Mouse (Mus musculus) limb, embryonic 15.5 days (tissue): ENCODE measurements around the gene Dnhd1. TPM values are rescaled to one million over a fixed set of nuclear protein-coding genes. Genes with fewer than 3 reads are reported as not detected.
A peak's percentile ranks its signal among the peaks of the same experiment; 100 is the strongest.
"Not testable (repeated sequence)": the region's sequence is repeated elsewhere in the genome, so short reads cannot be mapped to it uniquely, and the experiment has no call there.

Experiments used
- ATAC-seq: fragments of 200-750 bp; cut with Nextera tagmentation; 2 replicates; pipeline ENCODE4 v1.8.0; 2017; ENCODE audit warnings: low read depth, moderate TSS enrichment; ENCODE audit not compliant: insufficient number of reproducible peaks, low FRiP score, low TSS enrichment
- H3K27ac ChIP-seq: fragments of 300-500 bp; sonication (generic); 2 replicates; pipeline ENCODE4 v1.5.1; 2015; ENCODE audit warnings: moderate library complexity, mild to moderate bottlenecking, inconsistent platforms
- H3K27me3 ChIP-seq: fragments of 300-500 bp; sonication (generic); 2 replicates; pipeline ENCODE4 v1.6.1; 2015; ENCODE audit warnings: inconsistent platforms
- H3K36me3 ChIP-seq: fragments of 300-500 bp; sonication (generic); 2 replicates; pipeline ENCODE4 v1.6.1; 2015; ENCODE audit warnings: inconsistent platforms
- H3K4me1 ChIP-seq: fragments of 300-500 bp; sonication (generic); 2 replicates; pipeline ENCODE4 v1.6.1; 2015; ENCODE audit warnings: inconsistent platforms
- H3K4me2 ChIP-seq: fragments of 300-500 bp; sonication (generic); 2 replicates; pipeline ENCODE4 v1.6.1; 2015; ENCODE audit warnings: mild to moderate bottlenecking, inconsistent platforms
- H3K4me3 ChIP-seq: fragments of 300-500 bp; sonication (generic); 2 replicates; pipeline ENCODE4 v1.5.1; 2015; ENCODE audit warnings: mild to moderate bottlenecking, inconsistent platforms
- H3K9ac ChIP-seq: fragments of 300-500 bp; sonication (generic); 2 replicates; pipeline ENCODE4 v1.6.1; 2015; ENCODE audit warnings: inconsistent platforms
- H3K9me3 ChIP-seq: fragments of 300-500 bp; sonication (generic); 2 replicates; pipeline ENCODE4 v1.6.1; 2016; ENCODE audit warnings: inconsistent platforms
- WGBS: fragments of 180-500 bp; shearing (Covaris S2); methylation state at CpG from one replicate; pipeline ENCODE4 v1.1.7; 2015; 5-methylcytosine and 5-hydroxymethylcytosine counted together
- polyA plus RNA-seq: library from polyadenylated mRNA; unstranded; fragments of >200 nt; fragmentation: Nextera tagmentation; extraction: Ambion mirVana; gene quantifications from 2 replicates; pipeline ENCODE4 v1.2.1, GENCODE M21; 2015

Dnhd1 gene
- polyA plus RNA-seq, 1 experiment from 2014 or later = 0.88 TPM

DNA sequence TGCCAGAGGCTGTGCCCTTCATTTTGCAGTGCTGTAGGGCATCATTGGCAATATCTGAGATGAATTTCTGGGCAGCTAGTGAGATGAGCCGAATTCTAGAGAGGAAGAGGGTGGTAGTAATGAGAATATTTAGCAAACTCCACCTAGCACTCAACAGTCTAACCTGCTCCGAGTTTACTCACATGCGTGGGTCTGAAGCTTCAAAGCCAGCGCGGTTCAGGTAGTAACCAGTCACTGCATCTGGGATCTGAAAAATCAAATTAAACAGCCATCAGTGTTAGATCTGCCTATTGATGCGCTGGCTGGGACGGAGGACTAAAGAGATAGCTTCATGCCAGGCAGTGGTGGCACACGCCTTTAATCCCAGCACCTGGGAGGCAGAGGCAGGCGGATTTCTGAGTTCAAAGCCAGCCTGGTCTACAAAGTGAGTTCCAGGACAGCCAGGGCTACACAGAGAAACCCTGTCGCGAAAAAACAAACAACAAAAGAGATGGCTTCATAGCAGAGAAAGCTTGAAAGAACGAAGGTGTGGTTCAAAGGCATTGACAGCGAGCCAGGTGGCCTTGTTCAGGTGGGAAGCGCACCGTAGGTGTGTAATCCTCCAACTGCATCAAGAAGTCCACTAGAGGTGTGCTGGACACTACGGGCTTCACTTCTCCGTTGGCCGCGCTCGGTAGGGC, 92.8 kb downstream of the Dnhd1 start:
- H3K9me3 ChIP-seq, H3K27me3 ChIP-seq, ATAC-seq: not testable (repeated sequence)
- H3K4me1 ChIP-seq = peaks cover 27% of the 10 kb centered on the region
- peak overlapping the region; percentile 81 for H3K4me3 ChIP-seq
- peak overlapping the region; percentile 91 for H3K9ac ChIP-seq
- peak overlapping the region; percentile 89 for H3K4me2 ChIP-seq
- H3K36me3 ChIP-seq = peaks cover 55% of the 10 kb centered on the region
- peak overlapping the region; percentile 65; the same call in 1 of the 2 replicates for H3K27ac ChIP-seq
- 35% methylated on average over 20 of the region's 20 CpGs for WGBS

- H3K36me3 ChIP-seq = peaks cover 58% of the 10 kb centered on the region
- peak within 1 kb of the TSS; percentile 89 for H3K4me2 ChIP-seq
- under 1% methylated on average over 67 of the region's 67 CpGs for WGBS
- peak within 1 kb of the TSS; percentile 81 for H3K4me3 ChIP-seq
- no peaks in the 10 kb centered on the region for H3K9me3 ChIP-seq
- H3K4me1 ChIP-seq = peaks cover 20% of the 10 kb centered on the region
- peak; percentile 93 for ATAC-seq
- no peaks in the 10 kb centered on the region for H3K27me3 ChIP-seq
- H3K9ac ChIP-seq = peak within 1 kb of the TSS; percentile 91
- H3K27ac ChIP-seq = peak within 1 kb of the TSS; percentile 65
Measured at GRCm38 (mm10) chr7:105743926-105744590, 93.4 kb downstream of the Dnhd1 start, which contains the start of gene Taf10. TSS of gene Taf10 (minus strand) at chr7:105744361.

DNA sequence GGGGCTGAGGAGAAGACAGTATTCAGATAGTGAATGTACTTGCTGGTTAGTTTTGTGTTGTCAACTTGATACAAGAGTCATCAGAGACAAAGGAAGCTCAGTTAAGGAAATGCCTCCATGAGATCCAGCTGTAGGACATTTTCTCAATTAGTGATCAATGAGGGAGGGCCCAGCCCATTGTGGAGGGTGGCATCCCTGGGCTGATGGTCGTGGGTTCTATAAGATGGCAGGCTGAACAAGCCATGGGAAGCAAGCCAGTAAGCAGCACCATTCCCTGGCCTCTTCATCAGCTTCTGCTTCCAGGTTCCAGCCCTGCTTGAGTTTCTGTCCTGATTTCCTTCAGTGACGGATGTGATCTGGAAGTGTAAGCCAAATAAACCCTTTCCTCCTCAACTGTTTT, 97.1 kb downstream of the Dnhd1 start:
- no peak overlapping the region for H3K9ac ChIP-seq
- no peak overlapping the region for H3K27ac ChIP-seq
- H3K36me3 ChIP-seq = peaks cover 29% of the 10 kb centered on the region
- H3K27me3 ChIP-seq = no peaks in the 10 kb centered on the region
- H3K9me3 ChIP-seq = no peaks in the 10 kb centered on the region
- ATAC-seq = no peak
- H3K4me2 ChIP-seq = no peak overlapping the region
- no peak overlapping the region for H3K4me3 ChIP-seq
- whole genome bisulfite sequencing = 80% methylated on average over 2 of the region's 2 CpGs
- peaks cover 21% of the 10 kb centered on the region for H3K4me1 ChIP-seq

GRCm38 (mm10) chr7:105751491-105752433, 101.1 kb downstream of the Dnhd1 start, which contains the start of gene Tpp1:
TSS of gene Tpp1 (minus strand) at chr7:105752235.
- Histone ChIP-seq H3K4me3 (peak within 1 kb of the TSS; percentile 61), H3K9me3 (no peaks in the 10 kb centered on the region), H3K36me3 (peaks cover 57% of the 10 kb centered on the region), H3K4me2 (peak within 1 kb of the TSS; percentile 69), H3K27ac (peak within 1 kb of the TSS; percentile 67), H3K9ac (peak within 1 kb of the TSS; percentile 52), H3K4me1 (peaks cover 12% of the 10 kb centered on the region), H3K27me3 (no peaks in the 10 kb centered on the region)
- 25% methylated on average over 20 of the region's 20 CpGs for WGBS
- peak; percentile 82 for ATAC-seq

DNA sequence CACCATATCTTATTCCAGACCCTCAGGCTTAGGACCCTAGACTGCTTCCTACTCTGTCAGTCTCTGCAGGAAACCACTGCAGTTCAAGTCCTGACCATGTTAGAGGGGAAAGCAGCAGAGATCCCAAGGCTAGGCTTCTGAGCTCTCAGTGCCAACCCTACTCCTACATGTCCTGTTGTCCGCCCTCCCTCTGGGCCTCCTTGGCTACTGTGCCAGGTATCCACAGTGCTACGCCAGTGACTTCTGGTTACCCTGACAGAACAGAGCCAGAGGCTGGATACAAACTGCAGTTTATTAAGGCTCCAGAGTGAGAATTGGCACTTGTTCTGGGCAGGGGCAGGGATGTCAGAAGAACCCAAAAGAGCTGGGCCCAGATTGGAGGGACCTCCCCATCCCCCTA, 102.1 kb downstream of the Dnhd1 start:
- Histone ChIP-seq H3K9ac (no peak overlapping the region), H3K9me3 (no peaks in the 10 kb centered on the region), H3K4me1 (peaks cover 12% of the 10 kb centered on the region), H3K27me3 (no peaks in the 10 kb centered on the region), H3K4me3 (no peak overlapping the region), H3K36me3 (peaks cover 59% of the 10 kb centered on the region), H3K27ac (no peak overlapping the region; the same call in 1 of the 2 replicates), H3K4me2 (no peak overlapping the region)
- ATAC-seq = no peak
- WGBS = 84% methylated on average over 2 of the region's 2 CpGs

DNA sequence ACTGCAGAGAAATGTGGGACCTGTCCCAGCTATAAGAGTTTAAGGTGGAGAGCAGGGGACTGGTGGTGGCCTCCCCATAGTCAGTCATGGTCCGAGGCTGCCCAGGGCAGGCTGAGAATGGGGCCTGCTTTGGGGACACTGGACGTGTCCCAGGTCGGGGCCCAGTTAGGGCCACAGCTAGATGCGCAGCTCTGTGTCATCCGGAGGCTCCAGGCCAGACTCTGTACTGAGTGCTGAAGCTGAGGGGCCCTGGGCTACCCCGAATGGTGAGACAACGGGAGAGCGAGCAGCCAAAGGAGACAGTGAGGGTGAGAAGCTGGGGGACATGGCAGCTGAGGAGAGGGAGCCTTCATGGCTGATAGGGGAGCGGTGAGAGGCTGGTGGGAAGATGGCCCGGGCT, 102.7 kb downstream of the Dnhd1 start:
- Histone ChIP-seq H3K27me3 (no peaks in the 10 kb centered on the region), H3K9me3 (no peaks in the 10 kb centered on the region), H3K36me3 (peaks cover 61% of the 10 kb centered on the region), H3K4me3 (no peak overlapping the region), H3K27ac (no peak overlapping the region; the same call in 1 of the 2 replicates), H3K4me2 (no peak overlapping the region), H3K9ac (no peak overlapping the region), H3K4me1 (peaks cover 12% of the 10 kb centered on the region)
- 90% methylated on average over 10 of the region's 10 CpGs for WGBS
- ATAC-seq = no peak

- Histone ChIP-seq H3K4me3 (peak overlapping the region; percentile 20), H3K4me2 (peak overlapping the region; percentile 39), H3K27ac (no peak overlapping the region), H3K9ac (no peak overlapping the region), H3K27me3 (no peaks in the 10 kb centered on the region), H3K36me3 (peaks cover 87% of the 10 kb centered on the region), H3K4me1 (peaks cover 7% of the 10 kb centered on the region), H3K9me3 (no peaks in the 10 kb centered on the region)
- no peak for ATAC-seq
- 40% methylated on average over 51 of the region's 51 CpGs for WGBS
Measured at GRCm38 (mm10) chr7:105761813-105762484, 111.3 kb downstream of the Dnhd1 start.

GRCm38 (mm10) chr7:105762517-105763270, 112.1 kb downstream of the Dnhd1 start:
- Histone ChIP-seq H3K27ac (no peak overlapping the region), H3K36me3 (peaks cover 82% of the 10 kb centered on the region), H3K4me1 (peaks cover 9% of the 10 kb centered on the region), H3K4me3 (peak overlapping the region; percentile 20), H3K4me2 (peak overlapping the region; percentile 39), H3K9ac (no peak overlapping the region), H3K27me3 (no peaks in the 10 kb centered on the region), H3K9me3 (no peaks in the 10 kb centered on the region)
- ATAC-seq = 0 out of 2 replicates have a peak, but pooled peaks have one; percentile 27
- WGBS = 39% methylated on average over 55 of the region's 55 CpGs

DNA sequence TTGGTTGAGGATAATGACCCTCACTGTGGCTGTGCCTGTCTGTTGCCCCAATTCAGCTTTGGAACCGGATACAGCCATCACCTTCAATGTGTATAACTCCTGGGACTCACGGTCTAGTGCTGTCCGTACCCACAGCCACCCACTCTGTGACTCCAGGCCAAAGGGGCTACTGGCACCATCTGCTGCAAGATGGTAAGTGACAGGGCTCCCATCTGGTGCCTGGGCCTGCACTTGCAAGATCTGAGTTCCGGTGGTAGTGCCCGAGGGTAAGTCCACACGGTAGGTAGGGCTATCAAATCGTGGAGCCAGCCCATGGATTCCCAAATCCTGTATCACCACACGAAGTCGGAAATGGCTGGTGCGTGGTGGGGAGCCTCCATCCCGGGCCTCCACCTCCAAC, 113.7 kb downstream of the Dnhd1 start:
- peaks cover 72% of the 10 kb centered on the region for H3K36me3 ChIP-seq

GRCm38 (mm10) chr7:105767729-105768165, 117.1 kb downstream of the Dnhd1 start:
- peaks cover 75% of the 10 kb centered on the region for H3K36me3 ChIP-seq
- H3K4me2 ChIP-seq = no peak overlapping the region
- H3K27me3 ChIP-seq = no peaks in the 10 kb centered on the region
- H3K4me1 ChIP-seq = peaks cover 19% of the 10 kb centered on the region
- H3K27ac ChIP-seq = peak overlapping the region; percentile 61
- H3K4me3 ChIP-seq = no peak overlapping the region
- ATAC-seq = no peak
- H3K9ac ChIP-seq = no peak overlapping the region
- H3K9me3 ChIP-seq = no peaks in the 10 kb centered on the region
- 27% methylated on average over 6 of the region's 6 CpGs for WGBS

More for the DNA sequence above, 113.7 kb downstream of the Dnhd1 start:
- Histone ChIP-seq H3K9ac (no peak overlapping the region), H3K27me3 (no peaks in the 10 kb centered on the region), H3K4me2 (no peak overlapping the region), H3K9me3 (no peaks in the 10 kb centered on the region), H3K4me3 (no peak overlapping the region), H3K4me1 (peaks cover 21% of the 10 kb centered on the region), H3K27ac (no peak overlapping the region)
- 90% methylated on average over 11 of the region's 11 CpGs for WGBS
- ATAC-seq = no peak
